Mouse (Mus musculus) cortical plate, adult 2 months (tissue): Measurements from ENCODE around the gene Kcnk18.

Experiments
- CTCF ChIP-seq: fragments of 200-500 bp; IDR thresholded peaks from 2 replicates; pipeline ENCODE4 v1.5.1; 2011; ENCODE audit warnings: mild to moderate bottlenecking, control low read depth, low read length; ENCODE audit not compliant: insufficient read depth; ENCODE audit errors: extremely low read depth
- POLR2A ChIP-seq: fragments of 200-500 bp; IDR thresholded peaks from 2 replicates; pipeline ENCODE4 v1.6.1; 2011; ENCODE audit warnings: mild to moderate bottlenecking, low read length, control low read depth; ENCODE audit not compliant: insufficient read depth; ENCODE audit errors: extremely low read depth

DNA sequence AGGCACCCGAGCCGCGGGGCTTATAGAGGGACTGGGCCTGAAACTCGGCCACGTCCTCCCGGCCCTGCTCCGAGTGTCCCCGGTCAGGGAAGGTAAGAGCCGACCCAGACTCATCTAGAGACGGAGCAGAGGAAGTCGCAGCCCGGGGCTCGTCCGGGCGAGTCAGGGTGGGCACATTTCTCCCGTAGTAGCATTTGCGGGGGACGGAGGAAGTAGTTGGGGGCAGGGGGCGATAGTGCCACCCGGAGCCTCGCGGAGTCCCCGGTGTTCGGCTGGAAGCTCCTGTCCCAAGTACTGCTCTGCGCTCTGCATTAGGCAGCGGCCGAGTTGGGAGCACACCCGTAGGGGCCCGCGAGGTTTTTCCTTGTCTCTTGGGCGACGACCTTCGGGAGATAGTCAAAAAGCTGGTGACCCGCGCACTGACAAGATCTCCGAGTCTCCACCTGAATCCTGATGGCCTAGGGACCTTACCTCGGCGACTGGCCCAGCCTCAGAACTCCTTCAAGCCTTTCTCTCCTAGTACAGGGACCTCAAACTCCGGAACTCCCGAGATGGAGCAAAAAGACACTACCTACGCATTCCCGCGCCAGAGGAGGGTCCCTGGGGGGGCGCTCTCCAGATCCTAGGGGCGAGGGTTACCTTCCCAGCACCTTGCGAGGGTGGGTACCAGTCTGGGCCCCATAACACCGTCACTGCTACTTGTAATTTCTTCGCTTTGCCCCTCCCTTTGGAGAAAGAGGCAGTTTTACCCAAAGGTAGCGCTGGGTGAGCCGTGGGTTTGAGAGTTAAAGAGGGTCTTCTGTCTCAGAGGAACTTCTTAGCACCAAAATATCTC lies 24.8 kb upstream of the Kcnk18 start:
- TF ChIP-seq CTCF, result no peak
- TF ChIP-seq POLR2A, result no peak
